Mouse (Mus musculus) pancreas, adult 10 weeks (tissue): Measurements from ENCODE around the gene Sulf2. TPM values are rescaled to one million over a fixed set of nuclear protein-coding genes. Genes with fewer than 3 reads are reported as not detected.

ENCODE experiments used
- polyA plus RNA-seq: library from polyadenylated mRNA; stranded (reverse); fragments of 350-450 nt; fragmentation: Illumina TruSeq; extraction: RNeasy Lipid Tissue Mini Kit (QIAGEN cat#74804); gene quantifications from one replicate; pipeline ENCODE4 v1.2.3, GENCODE M21; 2015; ENCODE audit warnings: low read depth, low replicate concordance; ENCODE audit not compliant: insufficient read depth

The Sulf2 gene
- polyA plus RNA-seq = 11.3 TPM

DNA sequence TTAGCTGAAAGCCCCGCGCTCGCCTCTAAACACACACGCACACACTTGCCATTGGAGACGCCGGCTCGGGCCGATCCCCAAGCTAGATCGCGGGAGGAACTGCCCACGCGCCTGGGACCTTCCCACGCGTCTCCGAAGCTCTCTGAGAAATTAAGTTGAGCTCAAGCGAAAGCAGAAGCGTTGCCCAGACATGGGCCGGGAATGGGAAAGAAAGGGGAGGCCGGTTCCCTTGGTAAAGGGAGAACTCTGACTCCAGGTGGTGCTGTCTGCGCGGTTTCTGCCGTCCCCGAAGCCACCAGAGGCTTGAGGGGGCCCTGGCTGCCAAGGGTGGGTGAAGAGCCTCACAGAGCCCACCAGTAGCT is at the start of gene Sulf2:
Gene Sulf2 (minus strand): TSS at position 210 of the 362 bp plus-strand sequence.

Other genes with a start within 250 kb of the Sulf2 start
- 7.1 TPM for gene Ncoa3, start 163.0 kb downstream of the Sulf2 start, polyA plus RNA-seq